Mouse (Mus musculus) cortical plate, adult 2 months (tissue): ENCODE results near the gene Mid2. TPM values are rescaled to one million over a fixed set of nuclear protein-coding genes. Genes with fewer than 3 reads are reported as not detected.
A peak's percentile ranks its signal among the peaks of the same experiment; 100 is the strongest.
"Not testable (repeated sequence)": the region's sequence is repeated elsewhere in the genome, so short reads cannot be mapped to it uniquely, and the experiment has no call there.

ENCODE experiments used
- H3K27ac ChIP-seq: fragments of 200-500 bp; 2 replicates; pipeline ENCODE4 v1.5.1; 2012; ENCODE audit warnings: low read length, control low read depth, inconsistent platforms; ENCODE audit not compliant: insufficient read depth
- H3K4me1 ChIP-seq: fragments of 200-500 bp; 2 replicates; pipeline ENCODE4 v1.6.1; 2011; ENCODE audit warnings: low read length; ENCODE audit not compliant: control insufficient read depth, insufficient read depth
- H3K4me3 ChIP-seq: fragments of 200-500 bp; 2 replicates; pipeline ENCODE4 v1.5.1; 2011; ENCODE audit warnings: mild to moderate bottlenecking, low read length, control low read depth; ENCODE audit not compliant: insufficient read depth
- CTCF ChIP-seq: fragments of 200-500 bp; IDR thresholded peaks from 2 replicates; pipeline ENCODE4 v1.5.1; 2011; ENCODE audit warnings: mild to moderate bottlenecking, control low read depth, low read length; ENCODE audit not compliant: insufficient read depth; ENCODE audit errors: extremely low read depth
- POLR2A ChIP-seq: fragments of 200-500 bp; IDR thresholded peaks from 2 replicates; pipeline ENCODE4 v1.6.1; 2011; ENCODE audit warnings: mild to moderate bottlenecking, low read length, control low read depth; ENCODE audit not compliant: insufficient read depth; ENCODE audit errors: extremely low read depth
- polyA plus RNA-seq: library from polyadenylated mRNA; depleted of rRNA; stranded (reverse); fragments of >200 nt; gene quantifications from 2 replicates; pipeline ENCODE4 v1.2.3, GENCODE M21; 2012; rRNA removed

The Mid2 gene
- polyA plus RNA-seq, result 11.9 and 12.5 TPM in 2 replicates

DNA sequence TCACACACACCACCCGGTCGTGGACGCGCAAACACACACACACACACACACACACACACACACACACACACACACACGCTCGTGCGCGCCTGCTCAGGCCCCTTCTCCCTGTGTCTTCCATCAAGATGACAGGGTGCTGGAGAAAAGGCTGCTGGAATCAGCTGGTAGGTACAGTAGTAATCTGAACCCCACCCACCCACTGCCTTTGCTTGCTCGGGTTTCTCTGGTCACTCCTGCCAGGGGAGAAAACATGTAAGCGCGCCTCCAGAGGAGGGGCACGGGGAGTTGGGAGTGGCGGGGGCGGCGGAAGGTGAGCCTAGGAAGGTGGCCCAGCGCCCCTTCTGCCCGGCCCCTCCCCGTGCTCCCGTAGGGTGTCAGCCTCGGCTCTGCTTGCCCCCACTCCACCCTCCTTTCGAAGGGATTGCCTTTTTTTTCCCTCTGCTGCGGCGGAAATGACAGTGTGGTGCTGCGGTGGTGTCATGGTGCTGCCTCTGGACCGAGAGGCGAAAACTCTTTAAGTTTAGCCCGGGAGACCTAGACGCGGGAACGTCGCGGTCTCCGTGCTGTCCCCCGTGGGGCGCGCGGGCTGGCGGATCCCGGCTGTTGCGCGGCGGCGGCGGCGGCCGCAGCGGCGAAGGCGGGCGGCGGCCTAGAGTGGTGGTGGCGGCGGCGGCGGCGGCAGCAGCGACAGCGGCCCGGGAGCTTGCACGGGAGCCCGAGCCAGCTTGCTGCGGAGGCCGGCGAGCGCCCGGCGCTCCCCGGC, at the start of gene Mid2:
Gene Mid2, plus strand, starts transcription at position 121 of the 763 bp plus-strand sequence.
- H3K4me1 ChIP-seq, result no peaks in the 10 kb centered on the region
- H3K27ac ChIP-seq, result peak within 1 kb of the TSS; percentile 89
- TF ChIP-seq POLR2A, result no peak
- TF ChIP-seq CTCF, result no peak
- peak within 1 kb of the TSS; percentile 75 for H3K4me3 ChIP-seq

DNA sequence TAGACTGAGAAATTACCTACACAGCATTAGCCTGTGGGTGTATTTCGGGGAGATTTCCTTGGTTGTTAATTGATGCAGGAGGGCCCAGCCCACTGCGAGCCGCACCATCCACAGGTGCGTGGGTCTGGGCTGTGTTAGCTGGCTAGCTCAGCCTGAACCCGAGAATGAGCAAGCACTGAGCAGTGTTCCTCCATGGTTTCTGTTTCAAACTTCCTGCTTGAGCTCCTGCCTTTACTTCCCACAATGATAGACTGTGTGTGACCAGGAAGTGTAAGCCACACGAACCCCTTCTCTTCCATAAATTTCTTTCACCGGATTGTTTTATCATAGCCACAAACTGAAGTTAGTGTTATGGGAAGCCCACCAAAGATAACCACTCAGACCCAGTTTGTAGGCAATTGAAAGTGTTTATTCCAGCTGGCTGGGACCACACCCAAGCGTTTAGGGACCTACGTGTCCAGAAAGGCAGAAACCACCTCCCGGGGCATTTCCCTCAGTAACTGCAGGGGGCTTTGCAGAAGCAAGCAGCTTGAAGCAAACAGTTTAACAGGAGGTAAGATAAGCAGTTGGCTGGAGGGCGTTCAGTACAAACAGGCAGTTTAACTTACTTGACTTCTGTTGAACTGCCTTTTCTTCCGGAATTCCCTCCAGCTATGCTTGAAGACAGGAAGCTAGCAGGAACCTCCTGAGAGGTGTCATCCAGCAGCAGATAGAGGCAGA, 39.4 kb upstream of the Mid2 start:
- TF ChIP-seq POLR2A (no peak), CTCF (no peak)
- no peak overlapping the region for H3K27ac ChIP-seq
- no peaks in the 10 kb centered on the region for H3K4me1 ChIP-seq
- no peak overlapping the region for H3K4me3 ChIP-seq

DNA sequence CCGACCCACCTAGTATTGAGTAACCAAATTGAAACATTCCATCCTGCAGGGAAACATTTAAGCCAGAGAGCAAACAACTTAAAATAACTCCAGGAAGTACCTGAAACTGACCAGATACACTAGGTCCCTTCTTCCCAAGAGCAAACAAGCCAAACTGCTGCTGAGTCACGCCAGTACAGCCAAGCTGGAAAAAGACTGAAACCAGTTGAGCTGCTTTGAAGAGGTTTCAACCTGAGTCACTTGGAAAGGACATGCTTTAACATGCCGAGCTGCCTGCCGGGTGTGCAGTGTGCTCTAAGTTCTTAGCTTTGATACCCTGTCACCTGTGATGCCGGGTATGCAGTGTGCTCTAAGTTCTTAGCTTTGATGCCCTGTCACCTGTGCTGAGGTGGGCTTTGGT, 26.4 kb upstream of the Mid2 start:
- Histone ChIP-seq H3K27ac (no peak overlapping the region), H3K4me1 (no peaks in the 10 kb centered on the region), H3K4me3 (no peak overlapping the region)
- TF ChIP-seq CTCF, result no peak
- no peak for TF ChIP-seq POLR2A

DNA sequence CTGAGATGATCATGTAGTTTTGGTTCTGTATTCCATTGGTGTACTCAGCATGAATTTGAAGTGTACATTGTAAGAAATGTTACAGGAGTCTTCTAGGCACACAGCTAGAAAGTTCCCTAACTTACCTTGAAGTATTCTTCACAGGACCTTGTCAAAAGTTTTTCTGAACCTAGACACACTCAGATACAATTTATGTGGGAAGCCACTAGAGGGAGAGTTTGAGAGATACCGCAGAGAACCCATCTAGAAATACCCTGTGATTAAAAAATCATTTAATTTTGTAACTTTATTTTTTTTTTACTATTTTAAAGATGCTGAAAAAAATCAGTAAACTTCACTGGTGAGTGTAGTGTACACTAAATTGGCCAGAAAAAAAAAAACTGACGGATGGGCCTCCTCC, 24.8 kb upstream of the Mid2 start:
- no peak overlapping the region for H3K27ac ChIP-seq
- no peak overlapping the region for H3K4me3 ChIP-seq
- TF ChIP-seq CTCF, result no peak
- TF ChIP-seq POLR2A, result no peak
- no peaks in the 10 kb centered on the region for H3K4me1 ChIP-seq

DNA sequence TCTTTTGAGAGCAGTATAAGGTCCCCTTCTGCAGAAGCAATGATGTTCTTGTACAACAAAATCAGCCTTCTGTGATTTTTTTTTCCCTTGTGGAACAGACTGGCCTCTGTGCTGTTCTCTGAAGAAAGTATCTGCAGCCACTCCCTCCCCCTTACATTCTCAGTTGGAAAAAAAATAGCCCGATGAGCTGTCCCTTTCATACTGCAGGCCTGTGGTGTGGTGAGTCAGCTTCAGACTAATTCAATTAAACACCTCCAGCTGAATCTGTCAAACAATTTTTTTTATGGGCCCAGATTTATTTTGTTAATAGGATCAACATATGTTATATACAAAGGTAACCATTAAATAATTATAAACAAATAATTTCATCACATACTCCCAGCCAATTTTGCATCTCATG, 3.7 kb upstream of the Mid2 start:
- Histone ChIP-seq H3K4me1 (no peaks in the 10 kb centered on the region), H3K4me3 (no peak overlapping the region), H3K27ac (no peak overlapping the region)
- TF ChIP-seq POLR2A, result no peak
- TF ChIP-seq CTCF, result no peak

DNA sequence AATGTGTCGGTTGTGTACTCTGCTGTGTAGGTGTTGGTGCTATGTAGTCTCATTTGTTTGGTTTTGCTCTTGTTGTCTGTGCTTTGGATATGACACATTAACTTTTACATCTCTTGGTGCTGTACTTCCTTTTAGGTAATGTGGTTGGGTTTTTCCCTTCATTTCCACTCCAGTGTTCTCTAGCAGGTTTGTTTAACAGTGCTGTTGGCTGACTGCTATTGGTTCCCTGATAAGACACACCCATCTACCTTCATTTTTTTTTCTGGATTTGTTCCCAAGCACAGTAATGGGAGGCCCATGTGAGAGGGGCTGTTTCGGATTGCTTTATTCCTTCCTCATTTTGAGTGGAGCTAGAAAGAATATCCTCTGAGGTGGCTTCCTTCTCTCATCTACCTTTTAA, 883 bp upstream of the Mid2 start:
- TF ChIP-seq CTCF, result no peak
- no peak for TF ChIP-seq POLR2A
- H3K27ac ChIP-seq, result no peak overlapping the region

DNA sequence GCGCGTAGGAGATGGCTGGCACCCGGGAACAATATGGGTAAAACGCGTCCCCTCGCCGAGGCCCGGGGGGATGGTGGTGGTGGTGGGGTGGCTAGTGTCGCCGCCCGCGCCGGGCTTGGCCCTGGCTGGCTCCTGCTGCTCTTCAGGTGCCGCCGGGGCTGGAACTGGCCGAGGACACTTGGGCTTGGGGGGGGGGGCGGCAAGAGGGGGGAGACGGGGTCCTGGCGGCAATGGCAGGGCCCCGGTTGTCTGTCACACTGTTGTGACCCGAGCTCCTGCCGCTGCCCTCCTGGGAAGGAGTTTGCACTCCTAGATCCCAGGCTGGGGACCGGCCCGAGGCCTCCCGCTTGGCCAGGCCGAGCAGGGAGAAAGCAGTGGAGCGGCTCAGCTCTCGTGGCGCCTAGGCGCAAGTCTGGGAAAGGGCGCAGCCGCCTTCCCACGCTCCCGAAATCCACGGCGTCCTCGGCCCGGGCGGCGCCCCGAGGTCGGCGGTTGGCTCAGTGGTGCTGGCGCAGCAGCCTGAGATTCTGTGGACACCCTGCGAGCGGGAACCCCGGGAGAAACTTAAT, 927 bp downstream of the Mid2 start:
- Histone ChIP-seq H3K27ac (peak overlapping the region; percentile 81), H3K4me3 (peak overlapping the region; percentile 75), H3K4me1 (no peaks in the 10 kb centered on the region)
- no peak for TF ChIP-seq POLR2A
- TF ChIP-seq CTCF, result no peak

More for the DNA sequence above, 883 bp upstream of the Mid2 start:
- no peak overlapping the region for H3K4me3 ChIP-seq
- H3K4me1 ChIP-seq, result no peaks in the 10 kb centered on the region

DNA sequence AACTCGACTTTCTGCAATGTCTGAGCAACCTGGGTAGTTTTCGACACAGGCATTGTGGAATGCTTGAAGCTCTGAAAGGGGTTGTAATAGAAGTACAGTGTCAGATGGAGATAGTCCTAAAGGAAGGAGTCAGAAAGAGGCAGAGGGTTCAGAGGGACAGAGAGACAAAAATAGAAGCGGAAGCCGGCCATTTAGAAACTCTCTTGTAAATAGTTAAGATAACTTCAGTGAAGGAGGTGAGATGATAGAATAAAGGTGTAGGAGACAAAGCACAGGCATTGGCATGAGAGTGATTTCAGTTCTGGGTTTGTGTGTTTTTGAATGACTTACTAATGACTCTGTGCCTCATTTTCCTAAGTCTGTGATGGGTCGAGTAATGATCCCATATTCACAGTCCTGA, 11.0 kb downstream of the Mid2 start:
- TF ChIP-seq POLR2A (no peak), CTCF (no peak)
- Histone ChIP-seq H3K4me3 (no peak overlapping the region), H3K27ac (no peak overlapping the region), H3K4me1 (no peaks in the 10 kb centered on the region)

DNA sequence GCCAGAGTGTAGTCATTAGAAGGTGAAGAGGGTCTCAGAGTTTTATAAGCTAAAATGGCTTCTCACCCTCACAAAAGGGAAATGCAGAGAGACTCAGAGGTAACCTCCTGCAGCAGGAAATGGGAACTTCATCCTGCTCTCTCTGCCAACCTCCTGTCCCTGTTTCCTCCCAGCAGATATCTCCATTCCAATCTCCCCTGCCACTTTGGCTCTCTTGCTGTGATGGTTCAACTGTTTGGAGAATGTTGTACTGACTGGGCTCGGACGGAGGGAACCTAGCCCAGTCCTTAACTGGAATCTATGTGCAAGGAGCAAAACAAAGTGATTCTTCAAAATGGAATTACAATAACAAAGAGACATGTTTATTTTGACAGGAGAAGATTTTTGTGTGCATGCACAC, 23.9 kb downstream of the Mid2 start:
- TF ChIP-seq CTCF (no peak), POLR2A (no peak)
- H3K4me1 ChIP-seq, result no peaks in the 10 kb centered on the region
- no peak overlapping the region for H3K4me3 ChIP-seq
- H3K27ac ChIP-seq, result no peak overlapping the region

DNA sequence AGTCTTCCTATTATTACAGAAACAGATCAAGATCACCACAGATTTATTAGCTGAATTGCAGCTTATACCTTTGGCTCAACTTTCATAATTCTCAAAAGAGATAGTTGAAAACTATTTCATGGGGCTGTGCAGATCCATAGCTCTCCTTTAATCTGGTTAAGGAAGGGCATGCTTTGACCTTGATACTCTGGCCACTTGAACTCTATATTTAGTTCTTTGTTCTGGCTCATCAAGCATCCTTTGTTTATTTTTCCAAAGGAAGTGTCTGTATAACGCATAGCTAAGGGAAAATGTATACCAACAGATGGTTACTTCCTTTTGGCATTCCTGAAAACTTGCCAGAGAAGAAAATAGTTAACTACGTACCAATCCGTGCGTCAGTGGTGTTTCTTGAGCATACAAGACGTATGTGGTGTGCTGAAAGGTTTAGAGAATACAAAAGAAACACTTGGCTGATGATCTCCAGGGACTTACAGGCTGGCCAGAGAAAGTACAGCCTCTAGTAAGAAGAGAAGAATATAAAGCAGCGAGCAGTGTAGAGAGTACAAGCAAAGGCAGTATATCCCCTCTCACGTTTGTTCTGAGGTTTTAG, 33.6 kb downstream of the Mid2 start:
- H3K4me1 ChIP-seq, H3K27ac ChIP-seq, H3K4me3 ChIP-seq: not testable (repeated sequence)
